Mouse (Mus musculus): ENCODE data around the gene Sowahd.

Sowahd gene

GRCm38 (mm10) chrX:37091457-37091856 lies 42.8 kb downstream of the Sowahd start:
- no peak for DNase-seq (ENCODE audit: low spot score)

- DNase-seq (ENCODE audit: low spot score): no peak
Measured at GRCm38 (mm10) chrX:37095106-37095768, 46.6 kb downstream of the Sowahd start.

- DNase-seq (ENCODE audit: low spot score): no peak
Measured at GRCm38 (mm10) chrX:37098681-37099080, 50.0 kb downstream of the Sowahd start.
